Mouse (Mus musculus): Measurements from ENCODE around the gene Ggact.

Gene Ggact

DNA sequence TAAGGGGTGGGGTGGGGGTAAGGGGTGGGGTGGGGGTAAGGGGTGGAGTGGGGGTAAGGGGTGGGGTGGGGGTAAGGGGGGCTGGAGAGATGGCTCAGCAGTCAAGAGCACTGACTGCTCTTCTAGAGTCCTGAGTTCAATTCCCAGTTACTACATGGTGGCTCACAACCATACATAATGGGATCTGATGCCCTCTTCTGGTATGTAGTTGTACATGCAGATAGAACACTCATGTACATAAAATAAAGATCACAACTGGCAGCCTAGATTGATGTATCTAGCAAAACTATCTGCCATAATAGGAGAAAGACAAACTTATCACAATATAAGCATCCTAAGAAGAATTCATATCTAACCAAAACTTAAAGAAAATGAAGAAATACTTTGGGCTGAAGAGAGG is 15.0 kb downstream of the Ggact start:
- no peak for DNase-seq (ENCODE audit: low read depth)

- DNase-seq (ENCODE audit: low read depth), result no peak
These were observed 17.5 kb downstream of the Ggact start for GRCm38 (mm10) chr14:122896106-122896505.

DNA sequence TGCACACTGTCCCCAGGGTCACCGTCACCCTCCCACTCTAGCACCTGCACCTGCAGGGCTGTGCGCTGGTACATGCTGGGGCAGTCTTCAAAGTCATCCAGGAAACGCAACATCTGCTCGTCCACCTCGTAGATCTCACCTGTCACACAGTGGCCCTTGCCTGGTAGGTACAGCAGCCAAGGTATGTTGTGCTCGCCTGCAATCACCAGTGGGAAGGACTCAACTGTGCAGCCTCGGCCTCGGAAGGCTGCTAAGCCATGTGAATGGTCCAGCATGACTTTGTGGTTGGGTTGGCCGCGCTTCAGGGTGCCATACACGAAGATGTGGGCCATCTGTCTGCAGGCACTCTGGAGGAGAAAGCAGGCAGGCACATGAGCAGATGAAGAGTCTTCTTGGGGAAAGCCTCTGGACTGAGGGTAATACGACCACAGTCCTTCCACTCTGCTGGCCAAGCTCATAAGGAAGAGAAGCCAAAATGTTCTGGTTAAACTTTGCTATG is 22.0 kb downstream of the Ggact start:
- DNase-seq (ENCODE audit: low read depth), result no peak

- no peak for DNase-seq (ENCODE audit: low read depth)
These were observed 25.1 kb downstream of the Ggact start for GRCm38 (mm10) chr14:122888480-122888872.

GRCm38 (mm10) chr14:122887702-122888479 is 25.7 kb downstream of the Ggact start:
- no peak for DNase-seq (ENCODE audit: low read depth)

DNA sequence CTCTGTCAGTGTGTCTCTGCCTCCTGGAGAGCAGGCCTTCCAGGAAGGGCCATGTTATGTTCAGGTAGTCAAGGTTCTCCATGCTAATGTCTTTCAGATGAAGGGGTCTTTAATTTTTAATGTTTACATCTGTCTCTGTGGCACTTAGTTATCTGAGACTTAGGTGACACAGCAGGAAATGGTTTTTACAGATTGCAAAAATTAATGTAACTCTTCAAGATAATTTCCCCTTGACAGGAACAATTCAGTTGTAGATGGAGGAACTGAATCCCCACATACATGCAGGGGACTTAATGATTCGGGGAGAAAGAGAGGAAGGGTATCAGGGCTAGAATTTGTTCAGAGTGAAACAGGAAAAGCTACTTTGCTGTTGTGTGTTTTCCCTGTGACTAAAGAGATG is 26.3 kb downstream of the Ggact start:
- no peak for DNase-seq (ENCODE audit: low read depth)

- no peak for DNase-seq (ENCODE audit: low read depth)
These were observed 27.7 kb downstream of the Ggact start for GRCm38 (mm10) chr14:122885893-122886292.

GRCm38 (mm10) chr14:122883821-122884584 is 29.6 kb downstream of the Ggact start:
- no peak for DNase-seq (ENCODE audit: low read depth)

GRCm38 (mm10) chr14:122883410-122883806 is 30.1 kb downstream of the Ggact start:
- no peak for DNase-seq (ENCODE audit: low read depth)

DNA sequence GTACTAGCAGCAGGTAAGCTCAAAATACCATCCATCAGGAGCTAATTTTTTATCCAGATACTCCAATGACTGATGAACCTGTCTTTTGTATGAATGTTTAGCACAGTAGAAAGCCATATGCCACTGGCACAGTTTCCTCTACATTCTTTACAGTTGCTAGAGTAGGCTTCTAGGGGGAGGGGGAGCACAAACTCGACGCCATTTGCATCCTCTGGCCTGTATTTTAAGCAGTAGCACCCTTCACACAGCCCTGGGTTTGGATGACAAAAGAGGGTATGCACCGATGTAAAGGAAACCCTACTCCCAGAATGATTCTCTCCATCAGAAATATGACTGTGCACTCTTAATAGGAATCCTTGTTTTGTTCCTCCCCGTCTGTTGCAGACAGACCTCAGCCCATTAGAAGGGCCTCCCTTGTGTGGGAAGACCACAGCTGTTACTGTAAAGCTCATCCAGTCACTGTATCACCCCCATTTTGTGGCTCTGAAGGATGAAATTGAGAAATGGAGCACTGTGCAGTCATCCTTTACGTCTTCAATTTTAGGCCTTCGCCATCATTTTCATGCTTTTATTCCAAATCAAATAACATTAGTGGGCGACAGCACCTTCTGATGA is 30.7 kb downstream of the Ggact start:
- no peak for DNase-seq (ENCODE audit: low read depth)

- DNase-seq (ENCODE audit: low read depth), result no peak
These were observed 31.3 kb downstream of the Ggact start for GRCm38 (mm10) chr14:122882201-122882639.

DNA sequence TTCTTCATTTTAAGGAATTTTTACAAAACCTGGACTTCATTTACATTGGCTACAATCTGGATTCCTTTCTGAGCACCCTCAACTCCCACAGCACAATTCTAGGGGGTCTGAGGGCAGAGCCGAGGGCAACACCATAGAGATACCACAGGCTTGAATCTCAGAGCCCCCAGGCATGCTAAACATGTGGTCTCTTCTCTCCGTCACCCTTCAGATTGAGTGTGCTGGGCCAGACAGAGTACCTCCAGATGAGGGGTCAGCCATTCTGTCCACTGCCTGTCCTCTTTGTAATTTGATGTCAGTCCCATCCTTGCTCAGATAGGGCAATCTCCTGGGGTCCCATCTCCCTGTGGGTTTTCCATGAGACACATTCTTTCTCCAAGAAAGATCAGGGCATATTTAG is 31.9 kb downstream of the Ggact start:
- no peak for DNase-seq (ENCODE audit: low read depth)

- DNase-seq (ENCODE audit: low read depth), result no peak
These were observed 33.3 kb downstream of the Ggact start for GRCm38 (mm10) chr14:122880291-122880690.

DNA sequence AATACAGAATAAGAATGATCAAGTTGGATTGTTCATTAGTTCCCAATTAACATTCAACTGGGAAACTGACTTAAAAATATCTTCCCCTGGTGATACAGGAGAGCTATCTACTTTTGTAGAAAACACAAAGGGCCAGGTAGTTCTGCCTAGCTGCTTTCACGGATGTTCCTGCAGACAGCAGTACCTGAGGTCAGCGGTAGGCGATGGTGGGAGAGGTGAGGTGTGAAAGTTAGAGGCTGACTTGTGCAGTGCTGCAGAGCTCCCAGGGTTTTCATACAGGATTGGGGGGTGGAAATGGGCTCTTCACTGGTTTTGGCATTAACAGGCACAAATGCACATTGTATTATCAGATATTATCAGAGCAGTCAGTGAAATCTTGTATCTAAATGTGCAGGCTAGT is 35.8 kb downstream of the Ggact start:
- DNase-seq (ENCODE audit: low read depth), result no peak

GRCm38 (mm10) chr14:122876723-122877122 is 36.8 kb downstream of the Ggact start:
- no peak for DNase-seq (ENCODE audit: low read depth)

GRCm38 (mm10) chr14:122876163-122876562 is 37.4 kb downstream of the Ggact start:
- peak; percentile 74 for DNase-seq (ENCODE audit: low read depth)

- DNase-seq (ENCODE audit: low read depth), result no peak
These were observed 37.9 kb downstream of the Ggact start for GRCm38 (mm10) chr14:122875636-122876035.

- no peak for DNase-seq (ENCODE audit: low read depth)
These were observed 38.5 kb downstream of the Ggact start for GRCm38 (mm10) chr14:122875056-122875455.

DNA sequence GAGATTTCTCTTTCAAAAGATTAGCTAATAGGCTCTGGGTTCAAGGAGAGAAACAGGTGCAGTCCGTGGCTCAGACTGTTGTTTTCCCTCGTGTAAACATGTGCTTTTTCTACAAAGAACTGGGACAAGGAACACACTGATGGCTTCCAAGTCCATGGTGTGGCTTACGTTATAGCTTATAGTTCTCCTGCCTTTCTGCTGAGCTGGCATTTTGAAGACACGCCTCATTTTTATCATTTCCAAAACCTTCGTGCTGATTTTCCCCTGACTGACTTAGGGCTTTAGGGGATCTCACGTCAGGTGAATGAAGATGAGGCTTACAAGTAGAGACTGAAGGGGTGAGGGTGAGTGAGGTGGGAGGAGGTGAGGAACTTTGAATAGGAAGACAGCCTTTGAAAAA is 40.9 kb downstream of the Ggact start:
- DNase-seq (ENCODE audit: low read depth), result no peak

DNA sequence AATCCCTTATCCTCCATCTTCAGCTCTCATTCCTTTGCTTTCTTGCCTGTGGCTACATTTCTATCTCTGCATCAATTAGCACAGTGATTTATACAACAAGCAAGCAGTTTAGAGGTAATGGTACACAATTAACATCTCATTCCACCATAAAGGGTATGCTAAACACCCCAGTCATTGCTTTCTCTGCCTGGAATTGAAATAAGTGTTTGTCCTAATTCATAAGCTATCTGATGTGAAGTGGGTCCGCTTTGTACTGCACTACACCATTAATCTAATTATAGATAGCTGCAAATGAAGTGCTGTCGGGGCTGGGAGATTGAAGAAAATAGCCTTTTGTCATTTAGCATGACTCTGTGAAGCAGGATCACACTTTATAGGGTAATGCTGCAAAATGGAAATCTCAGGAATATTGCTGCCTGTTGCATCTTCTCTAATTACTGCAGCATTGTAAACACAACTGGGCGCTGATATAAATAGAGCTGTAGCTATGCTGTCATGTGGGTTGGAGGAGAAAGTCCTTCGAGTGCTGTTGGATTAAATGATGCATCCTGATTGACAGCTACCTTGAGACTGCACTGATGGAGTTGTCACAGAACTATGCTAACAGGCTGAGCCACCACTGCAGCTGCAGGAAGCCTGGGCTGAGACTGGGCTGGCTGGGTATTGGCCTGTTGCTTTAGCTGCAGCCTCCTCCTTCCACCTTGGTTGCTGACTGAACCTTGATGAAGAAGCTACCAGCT is 41.5 kb downstream of the Ggact start:
- no peak for DNase-seq (ENCODE audit: low read depth)

DNA sequence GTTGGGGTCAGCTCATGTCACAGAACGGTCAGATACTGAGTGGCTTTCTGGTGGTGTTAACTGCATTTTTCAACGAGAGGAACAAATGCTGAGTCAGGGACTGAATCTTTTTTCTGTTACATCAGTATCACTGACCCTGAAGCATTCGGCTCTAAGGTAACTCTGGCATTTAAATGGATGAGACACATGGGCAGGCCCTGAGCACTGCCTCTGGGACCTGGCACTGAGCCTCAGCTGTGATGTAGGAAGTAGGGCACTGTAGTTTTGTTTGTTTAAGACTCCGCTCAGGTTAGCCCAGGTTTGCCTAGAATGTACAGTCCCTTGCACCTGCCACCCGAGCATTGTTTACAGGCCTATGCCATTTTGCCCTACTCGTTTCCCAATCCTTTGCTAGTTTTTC is 43.7 kb downstream of the Ggact start:
- no peak for DNase-seq (ENCODE audit: low read depth)
